Mouse (Mus musculus): ENCODE measurements around the gene Gan. TPM values are rescaled to one million over a fixed set of nuclear protein-coding genes. Genes with fewer than 3 reads are reported as not detected.

Gan gene
- polyA plus RNA-seq (2015; fragmentation: Nextera tagmentation; extraction: Ambion mirVana): 1.5 and 1.6 TPM in 2 replicates

GRCm38 (mm10) chr8:117158135-117158761 lies at the start of gene Gan:
Gan (plus strand) TSS chr8:117158135.

DNA sequence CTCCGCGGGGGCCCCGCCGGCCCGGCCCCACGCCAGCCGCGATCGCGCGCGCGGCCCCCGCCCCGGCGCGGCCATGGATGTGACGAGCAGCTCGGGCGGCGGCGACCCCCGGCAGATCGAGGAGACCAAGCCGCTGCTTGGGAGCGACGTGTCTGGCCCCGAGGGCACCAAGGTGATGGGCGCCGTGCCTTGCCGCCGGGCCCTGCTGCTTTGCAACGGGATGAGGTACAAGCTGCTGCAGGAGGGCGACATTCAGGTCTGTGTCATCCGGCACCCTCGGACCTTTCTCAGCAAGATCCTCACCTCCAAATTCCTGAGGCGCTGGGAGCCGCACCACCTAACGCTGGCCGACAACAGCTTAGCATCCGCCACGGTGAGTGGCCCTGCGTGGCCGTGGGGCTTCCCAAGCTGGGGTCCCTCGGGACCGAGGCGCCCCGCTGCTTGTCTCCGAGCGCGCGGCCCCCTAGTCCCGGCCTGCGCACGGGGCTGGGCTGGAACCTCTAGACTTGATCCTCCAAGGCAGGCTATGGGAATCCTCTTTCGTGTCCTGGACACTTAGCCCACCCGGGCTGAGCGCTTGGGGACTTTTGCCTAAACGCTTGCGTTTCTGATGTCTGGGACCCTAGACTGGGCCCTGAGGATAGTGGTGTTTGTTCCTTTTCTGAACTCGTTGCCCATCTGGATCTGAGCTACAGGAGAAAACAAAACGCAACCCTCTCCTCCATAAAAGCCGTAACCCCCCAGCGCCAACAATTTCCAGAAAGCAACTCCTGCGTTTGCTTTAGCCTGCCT lies 99.3 kb downstream of the Gan start, which contains the start of gene Cmip:
TSS of gene Cmip (plus strand) at position 36 of the 792 bp plus-strand sequence.

Other genes with a start within 250 kb of the Gan start
- gene Cmc2, start 236.7 kb upstream of the Gan start, polyA plus RNA-seq (2015; fragmentation: Nextera tagmentation; extraction: Ambion mirVana): 96.4 and 111 TPM in 2 replicates
- gene Cenpn, start 236.4 kb upstream of the Gan start, polyA plus RNA-seq (2015; fragmentation: Nextera tagmentation; extraction: Ambion mirVana): 32.8 and 34.9 TPM in 2 replicates
- 5.8 and 6.6 TPM in 2 replicates for gene Atmin, start 214.7 kb upstream of the Gan start, polyA plus RNA-seq (2015; fragmentation: Nextera tagmentation; extraction: Ambion mirVana)
- gene 1700030J22Rik, start 179.2 kb upstream of the Gan start, polyA plus RNA-seq (2015; fragmentation: Nextera tagmentation; extraction: Ambion mirVana): 0.24 and 0.52 TPM in 2 replicates
- gene Gcsh, start 164.6 kb upstream of the Gan start, polyA plus RNA-seq (2015; fragmentation: Nextera tagmentation; extraction: Ambion mirVana): 34.6 and 40.0 TPM in 2 replicates
- gene Pkd1l2, start 75.7 kb upstream of the Gan start, polyA plus RNA-seq (2015; fragmentation: Nextera tagmentation; extraction: Ambion mirVana): 0.16 and 0.24 TPM in 2 replicates
- gene Bco1, start 62.3 kb upstream of the Gan start, polyA plus RNA-seq (2015; fragmentation: Nextera tagmentation; extraction: Ambion mirVana): 0.08 TPM in 1 of 2 replicates, not detected in the other
- 17.6 and 19.0 TPM in 2 replicates for gene Cmip, start 98.9 kb downstream of the Gan start, polyA plus RNA-seq (2015; fragmentation: Nextera tagmentation; extraction: Ambion mirVana)